Mouse (Mus musculus): ENCODE results near the gene Abcb10. TPM values are rescaled to one million over a fixed set of nuclear protein-coding genes. Genes with fewer than 3 reads are reported as not detected.
"Not testable (repeated sequence)": the region's sequence is repeated elsewhere in the genome, so short reads cannot be mapped to it uniquely, and the experiment has no call there.

The Abcb10 gene
- total RNA-seq (2022), result 10 to 100 TPM; 12.0 to 23.2 (median 16.6) TPM

DNA sequence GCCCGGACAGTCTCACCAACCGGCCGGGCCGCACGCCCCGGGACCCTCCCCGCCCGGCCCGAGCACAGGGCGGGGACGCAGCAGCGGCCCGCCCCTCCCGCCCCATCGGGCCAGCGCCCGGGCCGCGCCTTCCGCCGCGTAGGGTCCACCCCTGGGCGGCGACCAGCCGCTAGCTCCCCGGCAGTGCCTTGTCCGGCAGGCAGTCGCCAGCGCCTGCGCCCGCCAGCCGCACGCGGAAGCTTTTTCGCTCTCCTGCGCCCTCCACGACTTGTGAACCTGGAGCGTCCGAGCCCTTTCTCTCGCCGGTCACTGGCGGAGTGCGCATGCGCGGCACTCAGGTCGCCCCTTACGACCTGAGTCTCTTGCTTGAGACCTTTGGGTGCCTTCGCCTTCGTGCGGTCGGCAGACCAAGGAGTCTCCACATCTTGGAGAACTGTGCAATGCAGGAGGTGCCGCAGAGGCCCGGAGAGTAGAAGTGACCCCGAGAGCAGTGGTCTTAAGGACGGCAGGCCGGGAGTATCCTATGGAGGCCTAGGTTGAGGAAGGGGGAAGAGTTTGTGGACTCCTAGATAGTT, at the start of gene Abcb10:
Gene Abcb10 (minus strand): TSS at position 297 of the 575 bp plus-strand sequence.
- peak; percentile 94 for DNase-seq

GRCm38 (mm10) chr8:124027831-124028230, 44.9 kb upstream of the Abcb10 start:
- DNase-seq, result no peak

- not testable (repeated sequence) for DNase-seq
These were observed 43.3 kb upstream of the Abcb10 start for GRCm38 (mm10) chr8:124026265-124026664.

DNA sequence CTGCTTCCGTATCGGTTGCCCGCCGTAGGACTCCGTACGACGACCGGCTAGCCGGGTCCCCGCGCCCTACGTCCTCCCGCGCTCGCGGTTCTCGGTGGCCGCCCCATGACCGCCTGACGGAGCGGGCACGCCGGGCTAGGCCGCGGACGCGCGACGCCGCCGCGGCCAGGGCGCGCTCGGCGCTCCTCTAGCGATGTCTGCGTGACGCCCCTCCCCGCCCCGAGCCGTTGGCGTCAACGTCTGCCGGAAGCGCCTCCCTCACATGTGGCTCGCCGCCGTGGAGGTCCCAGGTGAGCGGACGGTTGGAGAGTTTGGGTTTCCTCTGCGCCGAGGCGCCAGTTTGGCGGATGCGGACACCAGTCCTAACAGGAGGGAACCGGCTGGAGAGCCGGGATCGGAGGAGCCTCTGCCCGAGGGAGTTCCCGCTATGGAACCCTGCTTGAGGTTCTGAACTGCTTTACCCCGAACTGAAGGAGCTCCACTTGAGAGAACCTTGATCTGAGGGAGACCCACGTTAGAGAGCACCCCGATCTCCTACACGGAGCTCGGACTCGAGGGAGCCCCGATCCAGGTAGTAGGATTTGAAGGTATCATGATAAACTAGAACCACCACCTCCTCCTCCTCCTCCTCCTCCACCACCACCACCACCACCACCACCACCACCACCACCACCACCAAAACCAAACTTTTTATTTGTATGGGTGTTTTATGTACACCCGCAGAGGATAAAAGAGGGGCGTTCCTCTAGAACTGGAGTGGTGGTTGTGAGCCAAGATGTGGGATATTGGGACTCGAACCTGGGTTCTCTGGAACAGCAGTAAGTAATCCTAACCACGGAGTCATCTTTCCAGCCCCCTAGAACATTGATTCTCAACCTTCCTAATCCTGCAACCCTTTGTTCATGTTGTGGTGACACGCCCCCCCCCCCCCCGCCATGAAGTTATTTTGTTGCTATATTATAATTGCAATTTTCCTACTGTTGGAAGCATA, 38.6 kb upstream of the Abcb10 start, which contains the start of the genes Taf5l and Urb2:
Gene Taf5l (minus strand): TSS at position 161 of the 991 bp plus-strand sequence.
Gene Urb2 (plus strand): TSS at position 272 of the 991 bp plus-strand sequence.
- DNase-seq, result peak; percentile 86

- peak; percentile 30 for DNase-seq
These were observed 37.7 kb upstream of the Abcb10 start for GRCm38 (mm10) chr8:124020439-124021236.

GRCm38 (mm10) chr8:124019782-124020181, 36.9 kb upstream of the Abcb10 start:
- DNase-seq, result no peak

DNA sequence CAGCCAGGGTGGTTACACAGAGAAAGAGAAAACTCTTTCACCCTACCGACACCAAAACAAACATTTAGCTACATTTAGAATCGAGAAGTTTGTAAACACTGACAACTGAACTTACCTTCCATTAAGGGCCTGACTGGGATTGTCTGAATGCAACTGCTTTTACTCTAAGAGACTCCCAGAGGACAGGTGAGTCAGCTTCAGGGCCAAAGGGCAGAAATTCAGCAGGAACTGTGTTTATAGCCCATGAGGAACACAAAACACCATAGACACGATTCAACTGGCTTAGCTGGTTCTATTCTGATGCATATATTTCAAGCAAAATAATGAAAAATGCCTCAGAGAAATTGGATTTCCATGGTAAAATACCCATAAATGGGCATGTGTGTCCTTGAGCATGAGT, 31.8 kb upstream of the Abcb10 start:
- no peak for DNase-seq

DNA sequence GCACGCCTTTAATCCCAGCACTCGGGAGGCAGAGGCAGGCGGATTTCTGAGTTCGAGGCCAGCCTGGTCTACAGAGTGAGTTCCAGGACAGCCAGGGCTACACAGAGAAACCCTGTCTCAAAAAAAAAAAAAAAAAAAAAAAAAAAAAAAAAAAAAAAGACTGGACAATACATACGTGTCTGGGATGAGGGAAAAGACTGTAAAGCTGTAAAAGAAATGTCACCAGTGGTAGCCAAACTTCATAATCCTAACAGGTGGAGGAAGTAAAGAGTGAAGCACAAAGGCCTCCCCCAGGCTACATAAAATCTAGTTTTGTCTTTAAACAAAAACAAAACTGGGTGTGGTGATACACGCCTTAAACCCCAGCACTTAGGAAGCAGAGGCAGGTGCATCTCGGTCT, 31.4 kb upstream of the Abcb10 start:
- not testable (repeated sequence) for DNase-seq

DNA sequence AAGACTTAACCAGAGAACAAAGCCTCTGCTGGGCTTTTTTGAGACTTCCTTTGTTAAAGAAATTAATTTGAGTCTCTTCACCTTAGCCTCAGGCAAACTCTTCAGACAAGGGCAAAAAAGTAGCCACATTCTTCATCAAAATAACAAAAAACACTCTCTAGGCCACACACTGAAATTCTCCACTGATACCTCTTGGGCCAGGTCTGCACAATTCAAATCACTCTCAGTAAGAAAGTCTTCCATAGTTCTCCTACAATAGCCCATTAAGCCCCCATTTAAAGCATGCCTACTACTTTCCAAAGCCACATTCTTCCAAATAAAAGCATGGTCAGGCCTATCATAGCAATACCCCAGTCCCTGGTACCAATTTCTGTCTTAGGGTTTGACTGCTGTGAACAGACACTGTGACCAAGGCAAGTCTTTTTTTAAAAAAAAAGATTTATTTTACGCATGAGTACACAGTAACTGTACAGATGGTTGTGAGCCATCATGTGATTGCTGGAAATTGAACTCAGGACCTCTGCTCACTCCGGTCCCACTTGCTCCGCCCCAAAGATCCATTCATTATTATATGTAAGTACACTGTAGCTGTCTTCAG, 29.2 kb upstream of the Abcb10 start:
- no peak for DNase-seq

DNA sequence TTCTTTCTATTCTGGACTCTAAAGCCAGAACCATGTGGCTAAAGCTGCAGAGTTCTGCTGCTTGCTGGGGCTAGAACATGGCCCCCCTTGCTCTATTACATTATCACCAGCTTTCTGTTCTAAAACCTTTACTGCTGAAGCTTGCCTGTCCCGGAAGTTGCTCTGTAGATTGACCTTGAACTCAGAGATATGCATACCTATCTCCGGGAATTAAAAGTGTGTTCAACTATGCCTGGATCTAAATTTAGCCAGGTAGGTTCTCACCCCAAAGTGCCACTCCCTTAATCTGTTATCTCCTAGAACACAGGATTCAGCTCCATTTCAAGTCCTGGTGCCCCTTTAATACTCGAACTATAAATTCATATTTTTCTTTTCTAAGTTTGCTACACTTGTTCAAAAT, 28.7 kb upstream of the Abcb10 start:
- DNase-seq, result no peak

GRCm38 (mm10) chr8:124007829-124008228, 24.9 kb upstream of the Abcb10 start:
- no peak for DNase-seq

DNA sequence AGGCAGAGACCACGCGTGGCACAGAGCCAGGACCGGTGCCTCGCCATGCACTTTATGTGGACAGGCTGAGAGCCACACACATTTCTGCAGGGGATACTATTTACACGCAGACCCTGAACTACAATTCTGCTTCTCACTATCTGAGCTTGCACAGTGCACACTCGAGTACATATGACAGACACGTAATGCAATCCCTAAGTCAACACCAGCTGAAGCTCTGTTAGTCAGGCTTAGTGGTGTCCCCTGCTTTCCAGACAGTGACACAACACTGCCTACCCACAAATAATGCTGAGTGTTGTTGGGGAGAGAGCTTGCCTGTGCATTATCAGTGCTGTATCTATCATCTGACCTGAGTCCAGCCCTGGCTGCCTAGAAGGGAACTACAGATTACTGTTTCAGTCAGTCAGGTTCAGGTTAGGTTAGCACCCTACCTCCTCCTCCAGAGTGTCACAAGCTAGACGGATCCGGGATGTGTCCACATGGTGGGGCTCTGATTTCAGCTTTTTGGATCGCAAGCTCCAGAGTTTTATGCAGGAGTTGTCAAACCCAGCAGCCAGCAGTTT, 19.7 kb upstream of the Abcb10 start:
- no peak for DNase-seq

DNA sequence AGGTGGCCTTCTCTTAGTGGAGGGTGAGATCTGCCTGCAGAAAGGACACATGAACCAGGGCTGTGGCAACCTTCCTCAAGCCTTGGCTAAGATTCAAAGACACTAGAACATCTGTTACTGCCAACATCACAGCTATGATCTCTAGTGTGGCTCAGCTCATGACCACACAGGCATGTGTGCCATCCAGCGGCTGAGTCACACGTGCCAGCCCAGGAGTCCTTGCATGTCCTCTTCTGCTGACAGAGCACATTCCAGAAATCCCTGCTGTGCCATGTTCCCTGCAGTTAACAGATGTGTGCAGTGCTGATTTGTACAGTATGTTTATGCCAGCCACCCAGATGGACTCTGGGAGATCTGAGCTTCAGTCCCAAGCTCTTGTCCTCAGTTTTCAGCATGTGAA, 16.6 kb upstream of the Abcb10 start:
- peak; percentile 54 for DNase-seq

DNA sequence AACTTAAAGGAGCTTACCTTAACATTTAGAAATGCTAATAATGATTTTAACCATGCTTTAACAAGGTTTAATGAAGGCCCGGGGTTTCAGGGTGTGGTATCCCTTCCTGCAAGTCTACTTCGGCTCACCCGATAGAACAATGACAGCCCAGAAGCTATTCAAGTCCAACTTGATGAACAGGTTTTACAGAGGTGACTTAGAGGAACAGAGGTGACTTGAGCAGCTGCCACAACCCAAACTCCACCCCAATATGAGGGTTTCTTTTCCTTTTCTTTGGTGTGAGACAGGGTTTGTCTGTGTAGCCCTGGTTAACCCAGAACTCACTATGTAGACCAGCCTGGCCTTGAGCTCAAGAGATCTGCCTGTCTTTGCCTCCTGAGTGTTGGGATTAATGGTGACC, 11.1 kb upstream of the Abcb10 start:
- no peak for DNase-seq

- no peak for DNase-seq
These were observed 10.7 kb upstream of the Abcb10 start for GRCm38 (mm10) chr8:123993597-123993996.

DNA sequence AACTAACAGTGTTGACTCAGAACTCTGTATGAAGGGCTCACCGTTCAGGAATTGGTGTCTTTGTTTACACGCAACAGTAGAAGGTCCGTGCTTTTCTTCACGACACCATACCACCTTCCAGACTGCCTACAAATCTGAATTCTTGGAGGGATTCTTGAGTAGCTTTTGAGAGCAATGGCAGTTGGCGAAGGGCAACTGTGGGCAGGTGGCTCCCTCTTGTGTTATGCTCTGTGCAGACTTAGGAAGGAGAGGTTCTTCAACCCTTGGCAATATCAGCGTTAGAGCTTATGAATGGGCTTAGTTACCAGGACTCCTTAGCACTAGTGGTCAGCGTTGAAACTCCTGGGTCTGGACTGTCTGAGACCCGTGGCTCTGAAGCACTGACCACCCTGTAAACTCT, 9.7 kb upstream of the Abcb10 start:
- no peak for DNase-seq

- no peak for DNase-seq
These were observed 7.5 kb upstream of the Abcb10 start for GRCm38 (mm10) chr8:123990277-123991049.

GRCm38 (mm10) chr8:123989128-123989527, 6.2 kb upstream of the Abcb10 start:
- no peak for DNase-seq

- DNase-seq, result no peak
These were observed 5.7 kb upstream of the Abcb10 start for GRCm38 (mm10) chr8:123988605-123989038.

GRCm38 (mm10) chr8:123982291-123982793, 580 bp downstream of the Abcb10 start:
- no peak for DNase-seq

DNA sequence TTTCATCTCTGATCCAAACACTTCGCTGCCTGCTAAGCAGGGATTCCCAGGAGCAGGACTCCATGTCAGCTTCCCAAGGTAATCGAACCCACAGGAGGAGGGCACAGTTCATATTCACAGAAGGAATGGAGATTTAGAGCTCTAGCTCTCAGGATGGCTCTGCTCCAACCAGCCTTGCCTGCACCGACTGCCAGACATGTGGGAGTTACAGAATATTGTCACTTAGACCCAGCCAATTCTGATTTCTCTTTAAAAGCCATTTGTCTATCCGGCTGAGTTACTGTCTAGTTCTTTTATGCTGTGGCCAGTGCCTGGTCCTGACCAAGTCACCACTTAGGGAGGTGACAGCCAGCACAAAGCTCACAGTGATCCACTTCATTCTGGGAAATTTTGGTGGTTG, 1.2 kb downstream of the Abcb10 start:
- DNase-seq, result no peak

Measured in adrenal gland, adult 8-10 months (tissue).